Mouse (Mus musculus) stomach, postnatal 0 days (tissue): ENCODE measurements at regions not wholly inside any gene's neighbourhood (a gene's known extent, or its start where the extent isn't known, plus 50 kb on each side); places are given as distances from the start of the nearest gene placed in this dataset.

Experiments
- CTCF ChIP-seq: IDR thresholded peaks from 2 replicates; pipeline ENCODE4 v1.5.1; 2016; ENCODE audit warnings: antibody characterized with exemption, low read depth, mild to moderate bottlenecking, moderate library complexity
- EP300 ChIP-seq: optimal IDR thresholded peaks from 2 replicates; pipeline ENCODE3; 2016; ENCODE audit warnings: antibody characterized with exemption

- TF ChIP-seq EP300 (no peak), CTCF (no peak)
Observed at GRCm38 (mm10) chr16:76938128-76938527, 75.4 kb upstream of the Usp25 start.
